Mouse (Mus musculus) right cerebral cortex, postnatal 25 days (tissue): Measurements from ENCODE around the gene Tpm3.
"Not testable (repeated sequence)": the region's sequence is repeated elsewhere in the genome, so short reads cannot be mapped to it uniquely, and the experiment has no call there.

ENCODE experiments used
- DNase-seq: peaks from one replicate; pipeline ENCODE4 v3.0.0; 2022

The Tpm3 gene

DNA sequence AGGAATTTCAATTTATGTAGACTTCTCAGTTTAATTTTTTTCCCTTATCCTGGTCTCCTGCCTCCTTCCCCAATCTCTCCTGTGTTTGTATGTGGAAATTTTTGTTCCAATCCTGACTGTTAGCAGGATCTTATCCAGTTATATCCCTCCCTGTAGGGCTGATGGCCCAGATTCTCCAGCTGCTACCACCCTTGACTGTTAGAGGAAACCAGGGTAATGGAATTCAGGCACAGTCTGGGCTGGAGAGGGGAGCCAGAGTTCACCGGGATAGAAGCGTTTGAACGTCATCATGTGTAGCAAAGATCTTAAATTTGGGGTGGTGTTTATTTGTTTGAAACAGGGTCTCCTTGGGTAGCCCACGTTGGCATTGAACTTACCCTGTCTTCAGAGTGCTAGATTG, 12.3 kb downstream of the Tpm3 start:
- DNase-seq: no peak

DNA sequence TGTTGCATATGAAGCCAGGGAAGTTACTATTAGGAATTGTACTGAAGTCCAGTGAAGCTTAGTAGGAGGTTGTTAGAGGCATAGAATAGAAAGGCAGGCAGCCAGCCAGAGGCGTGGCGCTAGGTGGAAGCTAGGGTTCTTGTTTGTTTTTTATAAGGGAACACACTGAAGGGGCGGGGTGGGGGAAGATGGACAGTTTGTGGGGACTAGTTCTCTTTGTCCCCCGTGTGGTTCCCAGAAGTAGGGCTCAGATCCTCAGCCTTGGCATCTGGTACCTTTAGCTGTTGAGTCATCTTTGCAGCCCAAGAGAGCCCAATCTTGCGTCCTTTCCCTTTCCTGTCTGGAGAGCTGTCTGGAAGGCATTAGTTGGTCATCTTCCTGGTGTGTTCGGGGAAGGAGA, 12.8 kb downstream of the Tpm3 start:
- no peak for DNase-seq

DNA sequence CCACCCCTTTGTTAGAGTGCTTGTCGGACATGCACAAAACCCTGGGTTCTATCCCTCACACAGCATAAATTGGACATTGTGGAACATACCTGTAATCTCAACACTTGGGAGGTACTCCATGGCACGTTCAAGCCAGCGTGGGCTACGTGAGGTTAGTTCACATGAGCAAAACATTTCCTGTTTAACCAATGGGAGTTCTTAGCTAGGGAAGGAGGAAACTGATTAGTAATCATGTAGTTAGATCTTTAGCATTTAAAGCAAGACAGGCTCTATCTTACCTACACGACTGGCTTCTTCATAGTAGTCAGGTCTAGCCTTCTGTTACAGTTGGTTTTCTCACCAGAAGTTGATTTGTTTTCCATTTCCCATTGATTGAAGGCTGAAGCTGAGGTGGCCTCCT, 13.6 kb downstream of the Tpm3 start:
- no peak for DNase-seq

DNA sequence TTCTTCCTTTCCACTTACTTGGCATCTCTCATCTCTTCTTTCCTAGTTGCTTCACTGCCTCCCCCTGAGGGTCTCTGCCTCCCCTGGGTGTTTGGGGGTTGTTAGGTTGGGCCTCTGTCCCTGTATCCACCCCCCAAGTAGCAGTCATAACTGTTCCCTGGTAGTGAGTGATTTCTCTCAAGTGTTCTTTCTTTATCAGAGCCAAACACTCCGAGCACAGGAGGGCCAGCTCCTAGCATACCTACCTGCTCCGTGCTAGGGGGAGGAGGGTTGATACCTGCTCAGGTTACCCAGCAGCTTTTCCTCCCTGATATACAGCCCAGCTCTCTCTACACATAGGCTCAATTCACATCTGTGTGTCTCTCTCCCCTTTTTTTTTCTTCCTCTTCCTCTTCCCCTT, 16.2 kb downstream of the Tpm3 start:
- DNase-seq: no peak

DNA sequence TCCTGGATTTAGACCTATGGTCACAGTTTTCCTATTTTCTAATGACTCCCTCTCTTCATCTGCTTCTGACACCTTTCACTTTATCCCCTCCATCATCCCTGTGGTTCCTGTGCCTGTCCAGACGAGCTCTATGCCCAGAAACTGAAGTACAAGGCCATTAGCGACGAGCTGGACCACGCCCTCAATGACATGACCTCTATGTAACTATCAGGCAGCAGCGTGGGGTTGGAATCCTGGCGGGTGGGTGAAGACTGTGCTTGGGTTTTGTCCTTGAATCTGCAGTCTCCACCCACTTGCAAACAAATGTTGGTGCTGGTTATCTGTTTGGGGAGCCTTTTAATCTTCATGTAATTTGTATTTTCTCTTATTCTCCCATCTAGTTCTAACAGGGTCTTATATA, 18.4 kb downstream of the Tpm3 start:
- DNase-seq: no peak

DNA sequence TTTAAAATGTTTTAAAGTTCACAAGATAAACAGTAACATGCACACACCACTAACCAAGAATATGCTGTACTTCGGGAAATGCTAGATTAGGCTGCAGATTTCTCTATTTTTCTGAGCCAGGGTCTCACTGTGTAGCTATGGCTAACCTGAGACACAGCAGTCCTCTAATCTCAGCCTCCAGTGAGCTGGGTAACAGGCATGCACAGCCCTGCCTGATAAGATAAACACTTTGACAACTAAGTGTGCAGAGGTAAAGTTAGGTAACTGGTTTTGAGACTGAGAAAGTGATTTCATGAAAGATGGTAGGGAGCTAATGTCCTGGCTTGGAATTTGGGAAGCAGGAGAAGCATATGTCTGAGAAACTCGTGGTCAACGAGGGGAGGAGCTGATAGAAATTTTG, 22.0 kb downstream of the Tpm3 start:
- no peak for DNase-seq

DNA sequence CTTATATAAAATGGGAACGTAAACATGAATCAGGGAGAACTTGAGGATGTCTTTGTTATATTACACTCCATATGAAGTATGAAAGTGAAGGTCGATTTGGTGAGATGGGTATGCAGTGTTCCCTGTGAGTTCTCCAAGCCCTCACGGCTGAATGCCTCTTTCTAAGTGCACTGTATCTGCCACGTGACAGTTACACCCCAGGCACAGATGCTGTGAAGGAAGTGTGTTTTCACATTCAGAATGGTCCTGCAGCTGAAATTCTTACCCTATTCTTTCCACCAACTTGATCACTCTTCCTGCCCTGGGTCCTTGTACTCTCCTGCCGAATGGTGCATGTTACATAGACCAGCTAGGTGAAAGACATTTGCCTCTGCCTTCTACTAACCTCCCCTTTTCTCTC, 25.5 kb downstream of the Tpm3 start:
- DNase-seq: peak; percentile 25

DNA sequence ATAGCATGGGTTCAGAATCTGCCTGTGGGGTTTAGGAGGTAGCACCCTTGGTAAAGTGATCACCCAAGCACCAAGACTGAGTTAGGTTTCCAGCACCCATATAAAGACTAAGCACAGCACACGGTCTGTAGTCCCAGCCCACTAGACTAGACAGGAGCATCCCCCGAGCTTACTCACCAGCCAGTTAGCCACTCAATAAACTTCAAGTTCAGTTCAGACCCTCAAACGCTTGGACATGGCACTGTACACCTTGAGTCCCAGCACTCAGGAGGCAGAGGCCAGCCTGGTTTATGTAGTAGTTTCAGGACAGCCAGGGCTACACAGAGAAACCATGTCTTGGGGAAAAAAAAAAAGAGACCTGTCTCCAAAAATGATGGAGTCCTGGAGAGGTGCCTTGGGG, 28.6 kb downstream of the Tpm3 start:
- no peak for DNase-seq

DNA sequence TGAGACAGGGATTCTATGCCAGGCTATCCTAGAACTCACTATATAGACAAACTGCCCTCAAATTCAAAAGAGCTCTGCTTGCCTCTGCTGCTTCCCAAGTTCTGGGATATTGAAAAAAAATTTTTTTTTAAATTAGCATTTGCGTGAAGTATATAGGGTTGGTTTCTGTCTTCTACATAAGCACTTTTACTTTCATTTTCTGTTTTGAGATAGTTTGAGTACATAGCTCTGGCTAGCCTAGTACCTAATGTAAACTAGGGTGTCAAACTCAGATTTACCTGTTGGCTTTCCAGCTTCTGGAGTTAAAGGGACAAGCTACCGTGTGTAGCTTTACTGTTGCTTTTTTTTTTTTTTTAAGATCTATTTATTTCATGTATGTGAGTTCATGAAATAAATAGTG, 29.2 kb downstream of the Tpm3 start:
- DNase-seq: no peak

DNA sequence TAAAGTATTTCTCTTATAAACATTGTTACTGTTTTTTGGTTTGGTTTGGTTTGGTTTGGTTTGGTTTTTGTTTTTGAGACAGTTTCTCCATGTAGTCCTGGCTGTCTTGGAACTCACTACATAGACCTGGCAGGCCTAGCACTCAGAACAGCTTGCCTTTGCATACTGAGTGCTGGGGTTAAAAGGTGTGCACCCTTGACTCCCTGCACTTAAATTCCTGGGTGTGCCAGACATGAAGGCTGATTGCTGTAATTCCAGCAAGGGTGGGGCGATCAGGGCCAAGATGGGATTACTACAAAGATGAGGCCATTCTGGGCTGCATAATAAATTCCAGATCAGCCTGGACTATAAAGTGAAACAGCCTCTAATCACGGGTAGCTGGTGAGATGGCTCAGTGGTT, 29.8 kb downstream of the Tpm3 start:
- DNase-seq: no peak

DNA sequence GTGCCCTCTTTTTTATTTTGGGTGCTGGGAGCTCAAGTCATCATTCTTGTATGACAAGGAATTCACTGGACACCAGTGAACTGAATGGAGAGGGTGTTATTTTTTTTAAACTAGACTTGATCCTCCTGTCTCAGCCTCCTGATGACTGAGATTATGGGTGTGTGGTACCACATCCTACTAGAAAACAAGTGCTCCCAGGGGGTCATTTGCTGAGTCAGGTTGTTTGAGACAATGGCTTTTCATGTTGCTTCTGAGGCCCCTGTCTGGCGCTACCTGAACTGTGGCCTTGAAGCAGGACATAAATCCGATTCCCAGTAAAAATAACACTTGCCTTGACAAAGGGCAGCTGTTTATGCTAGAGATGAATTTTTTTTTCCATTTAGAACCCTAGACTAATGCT, 30.7 kb downstream of the Tpm3 start:
- no peak for DNase-seq

DNA sequence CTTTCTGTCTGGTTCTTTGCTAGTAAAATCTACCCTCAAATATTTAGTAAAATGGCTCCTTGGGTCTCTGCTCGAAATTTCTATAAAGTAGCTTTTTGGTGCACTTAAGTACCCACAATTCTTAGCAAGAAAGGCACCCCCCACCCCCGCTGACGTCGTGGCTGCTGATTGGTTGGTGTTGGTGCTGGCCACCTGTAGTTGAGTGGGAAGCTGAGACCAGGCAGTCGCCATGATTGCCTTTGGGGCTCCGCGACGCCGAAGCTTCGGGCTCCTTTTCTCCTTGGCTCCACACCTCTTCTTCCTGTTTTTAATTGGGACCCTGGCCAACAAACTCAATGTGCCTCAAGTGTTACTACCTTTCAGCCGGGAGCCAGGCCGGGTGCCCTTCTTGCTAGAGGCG, 31.5 kb downstream of the Tpm3 start, which contains the start of gene Nup210l:
TSS of gene Nup210l (plus strand) at position 195 of the 400 bp plus-strand sequence.
- no peak for DNase-seq

DNA sequence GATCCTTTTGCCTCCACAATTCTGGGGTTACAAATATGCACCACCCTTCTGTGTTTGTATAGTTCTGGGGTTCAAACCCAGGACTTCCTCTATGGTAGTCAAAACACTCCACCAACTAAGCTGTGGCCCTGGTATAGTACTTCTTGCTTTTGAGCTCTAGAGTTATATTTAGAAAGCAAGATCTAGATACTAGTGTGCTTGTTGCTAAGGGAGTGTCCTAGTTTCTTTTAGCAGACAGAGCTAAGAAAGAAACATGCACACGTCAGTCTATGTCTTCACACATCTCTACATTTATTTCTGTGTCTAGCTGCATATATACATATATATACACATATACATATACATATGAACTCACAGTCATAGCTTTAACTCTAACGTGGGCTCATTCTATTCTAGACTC, 39.3 kb downstream of the Tpm3 start:
- DNase-seq: no peak

DNA sequence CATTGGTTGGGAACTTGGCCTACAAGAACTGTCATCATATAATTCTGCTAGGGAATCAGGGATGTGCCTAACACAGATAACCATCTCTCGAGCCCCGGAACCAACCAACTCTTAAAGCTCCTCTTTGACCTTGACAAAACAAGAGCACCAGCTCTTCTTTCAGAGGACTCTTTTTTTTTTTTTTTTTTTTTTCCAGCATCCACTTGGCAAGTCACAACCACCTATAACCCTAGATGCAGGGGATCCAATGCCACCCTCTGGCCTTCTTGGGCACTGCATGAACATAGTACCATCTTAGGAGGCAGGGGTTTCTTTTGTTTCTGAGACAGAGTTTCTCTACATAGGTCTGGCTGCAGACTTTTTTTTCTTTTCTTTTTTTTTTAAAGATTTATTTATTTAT, 41.9 kb downstream of the Tpm3 start:
- no peak for DNase-seq

DNA sequence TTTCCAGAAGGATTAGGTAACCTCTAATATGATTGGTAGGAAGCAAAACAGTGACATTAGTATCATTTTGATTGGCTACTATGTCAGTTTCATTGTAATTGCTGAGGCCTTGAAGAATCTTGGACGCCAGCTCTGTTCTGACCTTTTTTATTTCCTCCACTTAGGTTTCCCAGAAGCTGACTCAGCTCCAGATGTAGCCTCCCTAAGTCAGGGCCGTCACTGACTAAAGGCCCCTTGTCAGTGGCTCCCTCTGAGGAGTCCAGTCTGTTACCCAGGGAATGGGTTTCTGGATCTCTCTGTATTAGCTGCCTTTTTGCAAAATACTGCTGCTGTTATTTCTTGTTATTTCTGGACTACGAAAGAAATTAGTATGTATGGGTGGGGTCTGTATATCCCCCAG, 43.1 kb downstream of the Tpm3 start:
- no peak for DNase-seq

DNA sequence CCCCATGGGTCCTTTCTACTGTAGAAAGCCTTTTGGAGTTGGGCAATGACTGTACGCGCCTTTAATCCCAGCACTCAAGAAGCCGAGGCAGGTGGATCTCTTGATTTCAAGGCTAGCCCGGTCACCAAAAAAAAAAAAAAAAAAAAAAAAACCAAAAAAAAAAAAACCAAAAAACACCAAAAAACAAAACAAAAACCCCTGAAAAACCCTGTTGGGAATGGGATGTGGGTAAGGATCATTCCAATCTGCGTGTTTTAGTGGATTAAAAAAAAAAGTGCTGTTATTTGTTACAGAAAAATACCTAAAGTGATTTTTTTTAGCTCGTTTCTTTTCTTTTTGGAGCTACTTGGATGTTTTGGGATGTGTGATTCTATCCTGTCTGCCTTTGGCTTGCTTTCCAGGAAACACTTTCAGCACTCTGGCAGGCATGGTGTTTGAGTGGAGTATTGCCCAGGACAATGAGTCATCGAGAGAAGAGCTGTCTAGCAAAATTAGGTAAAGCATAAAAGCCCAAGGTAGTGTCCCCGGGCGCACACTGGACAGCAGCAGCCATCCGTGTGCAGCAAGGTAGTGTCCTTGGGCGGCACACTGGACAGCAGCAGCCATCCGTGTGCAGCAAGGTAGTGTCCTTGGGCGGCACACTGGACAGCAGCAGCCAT, 45.8 kb downstream of the Tpm3 start:
- DNase-seq: peak; percentile 59

DNA sequence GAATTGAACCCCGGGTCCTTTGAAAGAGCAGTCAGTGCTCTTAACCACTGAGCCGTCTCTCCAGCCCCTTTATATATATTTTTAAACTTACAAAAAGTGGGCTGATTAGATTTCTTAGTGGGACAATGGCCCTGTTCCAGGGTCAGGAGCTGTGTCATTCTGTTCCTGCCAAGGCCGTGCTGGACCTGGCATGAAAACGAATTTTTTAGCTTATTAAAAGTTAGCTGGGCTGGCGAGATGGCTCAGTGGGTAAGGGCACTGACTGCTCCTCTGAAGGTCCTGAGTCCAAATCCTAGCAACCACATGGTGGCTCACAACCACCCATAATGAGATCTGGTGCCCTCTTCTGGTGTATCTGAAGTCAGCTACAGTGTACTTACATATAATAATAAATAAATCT, 49.6 kb downstream of the Tpm3 start:
- not testable (repeated sequence) for DNase-seq

DNA sequence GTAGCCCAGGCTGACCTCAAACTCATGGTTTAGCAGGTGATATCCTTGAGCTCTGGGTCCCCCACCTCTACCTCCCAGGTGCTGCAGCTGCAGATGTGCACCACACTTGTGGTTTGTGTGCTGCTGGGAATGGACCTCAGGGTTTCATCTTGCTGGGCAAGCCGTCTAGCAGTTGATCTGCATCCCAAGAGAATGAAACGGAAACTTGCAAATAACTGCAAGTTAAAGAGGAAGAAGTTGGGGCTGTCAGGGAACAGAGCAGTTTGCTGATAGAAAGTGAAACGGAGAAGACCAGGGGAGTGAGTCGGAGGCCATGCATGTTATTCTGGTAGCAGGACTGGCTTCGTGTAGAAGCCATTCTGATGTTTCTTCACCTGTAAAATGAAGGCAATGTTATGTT, 53.3 kb downstream of the Tpm3 start:
- DNase-seq: no peak

DNA sequence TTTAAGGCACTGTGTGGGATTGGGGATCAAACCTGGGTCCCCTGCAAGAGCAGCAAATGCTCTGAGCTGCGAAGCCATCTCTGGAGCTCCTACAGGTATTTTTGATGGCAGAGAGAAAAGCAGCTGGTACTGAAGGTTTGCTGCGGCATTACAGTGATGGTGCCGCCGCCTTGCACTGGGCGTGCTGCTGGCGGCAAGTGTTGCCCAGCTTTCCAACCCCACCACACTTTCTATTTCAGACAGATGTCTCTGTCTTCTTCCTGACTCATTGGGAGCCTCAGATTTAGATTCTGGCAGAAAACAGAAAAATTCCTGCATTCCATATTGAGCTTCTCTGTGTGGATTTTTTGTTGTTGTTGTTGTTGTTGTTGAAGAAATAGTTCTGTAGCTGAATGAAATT, 55.4 kb downstream of the Tpm3 start:
- DNase-seq: peak; percentile 26

DNA sequence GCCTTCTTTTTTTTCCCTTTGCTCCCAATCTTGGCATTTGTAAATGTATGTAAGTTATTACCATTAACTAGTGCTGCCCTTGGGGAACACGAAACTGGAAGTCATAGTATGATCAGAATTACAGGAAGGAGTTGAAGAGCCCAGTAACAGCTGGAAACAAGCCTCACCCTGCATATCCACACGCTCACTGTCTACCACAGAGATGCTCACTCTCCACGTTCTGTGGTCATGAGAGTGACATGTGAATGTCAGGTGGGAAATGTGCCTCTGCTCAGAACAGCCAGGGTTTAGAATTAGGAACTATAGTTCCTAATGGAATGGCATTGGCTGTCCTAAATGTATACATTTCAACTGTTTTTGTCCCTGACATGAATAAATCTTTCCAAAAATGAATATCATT, 60.3 kb downstream of the Tpm3 start:
- DNase-seq: no peak

DNA sequence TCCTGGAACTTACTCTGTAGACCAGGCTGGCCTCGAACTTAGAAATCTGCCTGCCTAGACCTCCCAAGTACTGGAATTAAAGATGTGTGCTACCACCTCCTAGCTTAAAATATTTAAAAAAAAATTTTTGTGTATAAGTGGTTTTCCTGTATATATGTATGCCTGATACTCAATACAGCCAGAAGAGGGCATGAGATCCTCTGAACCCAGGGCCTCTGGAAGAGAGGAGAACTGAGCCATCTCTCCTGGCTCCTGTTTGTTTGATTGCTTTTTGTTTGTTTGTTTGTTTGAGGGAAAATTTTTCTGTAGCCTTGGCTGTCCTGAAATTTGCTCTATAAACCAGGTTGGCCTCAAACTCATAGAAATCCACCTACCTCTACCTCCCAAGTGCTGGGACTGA, 60.9 kb downstream of the Tpm3 start:
- DNase-seq: no peak

DNA sequence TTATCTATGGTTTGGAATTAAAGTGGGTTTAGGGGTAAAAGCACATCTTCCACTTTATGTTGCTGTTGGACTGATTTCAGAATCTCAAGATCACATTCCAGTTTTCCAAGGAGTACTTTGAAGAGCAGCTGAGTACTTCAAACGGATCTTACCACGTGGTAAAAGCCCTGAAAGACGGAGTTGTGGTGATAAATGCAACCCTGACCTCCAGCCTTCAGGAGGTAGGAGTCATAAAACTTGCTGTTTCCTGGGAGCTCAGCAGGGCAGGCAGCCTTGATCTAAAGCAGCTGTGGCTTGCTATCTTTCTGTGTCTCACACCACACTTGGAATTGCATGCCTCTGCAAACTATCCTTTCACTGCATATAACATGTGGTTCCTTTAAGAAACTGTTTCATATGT, 62.0 kb downstream of the Tpm3 start:
- DNase-seq: no peak

DNA sequence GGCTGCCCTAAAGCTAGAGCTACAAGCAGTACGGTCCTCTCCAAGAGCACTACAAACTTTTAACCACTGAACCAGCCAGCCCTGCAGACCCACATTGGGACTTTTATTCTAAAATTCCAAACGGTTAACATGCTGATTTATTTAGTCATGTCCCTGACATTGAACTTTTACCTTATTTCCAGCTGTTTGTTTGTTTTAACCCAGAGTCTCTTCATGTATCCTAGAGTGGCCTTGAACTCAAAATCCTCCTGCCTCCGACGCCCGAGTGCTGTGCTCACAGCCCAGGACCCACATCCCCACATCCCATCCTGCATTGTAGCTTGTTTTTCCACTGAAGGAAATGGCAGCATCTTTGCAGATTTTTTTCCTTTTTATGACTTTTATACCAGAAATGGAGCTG, 62.5 kb downstream of the Tpm3 start:
- no peak for DNase-seq

DNA sequence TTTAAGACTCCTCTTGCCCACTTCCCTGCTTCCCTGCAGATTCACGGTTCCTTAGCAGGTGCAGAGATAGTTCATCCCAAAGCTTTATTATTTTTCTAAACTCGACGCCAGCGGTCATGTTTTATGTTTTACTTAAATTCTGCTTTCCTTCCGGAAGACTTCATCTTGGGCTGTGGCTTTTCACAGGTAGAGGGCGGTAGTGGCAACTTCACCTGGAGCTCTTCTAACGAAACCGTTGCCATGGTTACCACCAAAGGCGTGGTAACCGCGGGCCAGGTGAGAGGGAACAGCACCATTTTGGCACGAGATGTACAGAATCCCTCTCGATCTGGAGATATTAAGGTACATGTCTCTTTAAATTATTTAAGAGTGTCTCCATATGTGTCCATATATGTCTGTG, 64.2 kb downstream of the Tpm3 start:
- no peak for DNase-seq

DNA sequence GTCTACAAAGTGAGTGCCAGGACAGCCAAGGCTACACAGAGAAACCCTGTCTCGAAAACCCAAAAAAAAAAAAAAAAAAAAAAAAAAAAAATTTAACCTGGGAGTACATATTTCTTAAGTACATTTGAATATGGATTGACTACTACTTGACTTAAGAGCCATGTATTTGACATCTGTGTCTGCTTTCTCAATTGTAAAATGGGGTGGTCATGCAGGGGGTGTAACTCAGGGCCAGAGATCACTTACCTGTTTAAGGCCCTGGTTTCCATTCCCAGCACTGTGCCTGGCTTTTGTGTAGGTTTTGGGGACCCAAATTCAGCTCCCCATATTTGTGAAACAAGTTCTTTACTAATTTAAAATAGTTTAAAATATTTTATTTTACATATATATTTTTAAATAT, 65.2 kb downstream of the Tpm3 start:
- no peak for DNase-seq

DNA sequence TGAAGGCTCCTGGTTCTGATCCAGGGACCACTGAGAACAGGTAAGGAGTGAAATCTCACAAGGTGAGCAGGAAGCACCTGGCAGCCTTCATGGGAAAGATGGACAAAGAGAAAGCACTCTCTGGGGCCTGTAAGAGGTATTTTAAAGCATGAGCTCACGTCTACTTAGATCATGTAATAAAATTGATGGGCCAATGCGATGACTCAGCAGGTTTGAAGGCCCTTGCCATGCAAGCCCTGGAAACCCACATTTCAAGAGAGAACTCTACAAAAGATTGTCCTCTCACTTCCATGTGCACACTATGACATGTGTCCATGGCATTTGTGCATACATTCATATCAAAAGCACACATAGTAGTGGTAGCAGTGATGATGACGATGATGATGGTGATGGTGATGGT, 67.5 kb downstream of the Tpm3 start:
- DNase-seq: no peak
